Mouse (Mus musculus): Measurements from ENCODE around the gene Krt79. TPM values are rescaled to one million over a fixed set of nuclear protein-coding genes. Genes with fewer than 3 reads are reported as not detected.

Gene Krt79
- total RNA-seq (2015) (not detected in 2 replicates), total RNA-seq (2017) (not detected in 2 replicates)

- ATAC-seq (replicated peaks; ENCODE audit: poor library complexity): no peak
Measured at GRCm38 (mm10) chr15:101940274-101940829, at the start of gene Krt79. Krt79 (minus strand) TSS chr15:101940324.

GRCm38 (mm10) chr15:101988714-101989113 is 48.6 kb upstream of the Krt79 start:
- no peak for ATAC-seq (replicated peaks; ENCODE audit: poor library complexity)

- ATAC-seq (replicated peaks; ENCODE audit: poor library complexity): peak; percentile 47
Measured at GRCm38 (mm10) chr15:101988119-101988518, 48.0 kb upstream of the Krt79 start.

- no peak for ATAC-seq (replicated peaks; ENCODE audit: poor library complexity)
Measured at GRCm38 (mm10) chr15:101984746-101985145, 44.6 kb upstream of the Krt79 start.

- ATAC-seq (replicated peaks; ENCODE audit: poor library complexity): peak; percentile 94
Measured at GRCm38 (mm10) chr15:101983949-101984601, 44.0 kb upstream of the Krt79 start.

GRCm38 (mm10) chr15:101983315-101983948 is 43.3 kb upstream of the Krt79 start:
- ATAC-seq (replicated peaks; ENCODE audit: poor library complexity): no peak

GRCm38 (mm10) chr15:101980849-101981248 is 40.7 kb upstream of the Krt79 start:
- ATAC-seq (replicated peaks; ENCODE audit: poor library complexity): no peak

GRCm38 (mm10) chr15:101977043-101977726 is 37.1 kb upstream of the Krt79 start:
- peak; percentile 59 for ATAC-seq (replicated peaks; ENCODE audit: poor library complexity)

GRCm38 (mm10) chr15:101976641-101977040 is 36.5 kb upstream of the Krt79 start:
- no peak for ATAC-seq (replicated peaks; ENCODE audit: poor library complexity)

GRCm38 (mm10) chr15:101976023-101976422 is 35.9 kb upstream of the Krt79 start:
- peak; percentile 26 for ATAC-seq (replicated peaks; ENCODE audit: poor library complexity)

GRCm38 (mm10) chr15:101974083-101974845 is 34.1 kb upstream of the Krt79 start:
- ATAC-seq (replicated peaks; ENCODE audit: poor library complexity): no peak

GRCm38 (mm10) chr15:101973414-101974077 is 33.4 kb upstream of the Krt79 start:
- ATAC-seq (replicated peaks; ENCODE audit: poor library complexity): peak; percentile 81

- ATAC-seq (replicated peaks; ENCODE audit: poor library complexity): no peak
Measured at GRCm38 (mm10) chr15:101970536-101970935, 30.4 kb upstream of the Krt79 start.

GRCm38 (mm10) chr15:101966808-101967207 is 26.7 kb upstream of the Krt79 start:
- no peak for ATAC-seq (replicated peaks; ENCODE audit: poor library complexity)

- ATAC-seq (replicated peaks; ENCODE audit: poor library complexity): no peak
Measured at GRCm38 (mm10) chr15:101958891-101959290, 18.8 kb upstream of the Krt79 start.

- no peak for ATAC-seq (replicated peaks; ENCODE audit: poor library complexity)
Measured at GRCm38 (mm10) chr15:101954187-101954586, 14.1 kb upstream of the Krt79 start, which contains the start of gene Krt78. Krt78 (minus strand) TSS chr15:101954287.

- no peak for ATAC-seq (replicated peaks; ENCODE audit: poor library complexity)
Measured at GRCm38 (mm10) chr15:101952733-101953474, 12.8 kb upstream of the Krt79 start.

GRCm38 (mm10) chr15:101945430-101945829 is 5.3 kb upstream of the Krt79 start:
- ATAC-seq (replicated peaks; ENCODE audit: poor library complexity): no peak

- no peak for ATAC-seq (replicated peaks; ENCODE audit: poor library complexity)
Measured at GRCm38 (mm10) chr15:101941948-101942347, 1.8 kb upstream of the Krt79 start.
